Mouse (Mus musculus) c-Kit-positive CD71-negative TER-119-negative erythroid progenitor cells, embryonic 14.5 days (primary cell): Measurements from ENCODE around the gene Ddc.

ENCODE experiments used
- DNase-seq: peaks from one replicate; pipeline ENCODE4 v3.0.0-alpha.2; 2013; ENCODE audit warnings: low read depth

Ddc gene

GRCm38 (mm10) chr11:11897645-11898357 is at the start of gene Ddc:
Gene Ddc, minus strand, starts transcription at chr11:11898144.
- DNase-seq: no peak

DNA sequence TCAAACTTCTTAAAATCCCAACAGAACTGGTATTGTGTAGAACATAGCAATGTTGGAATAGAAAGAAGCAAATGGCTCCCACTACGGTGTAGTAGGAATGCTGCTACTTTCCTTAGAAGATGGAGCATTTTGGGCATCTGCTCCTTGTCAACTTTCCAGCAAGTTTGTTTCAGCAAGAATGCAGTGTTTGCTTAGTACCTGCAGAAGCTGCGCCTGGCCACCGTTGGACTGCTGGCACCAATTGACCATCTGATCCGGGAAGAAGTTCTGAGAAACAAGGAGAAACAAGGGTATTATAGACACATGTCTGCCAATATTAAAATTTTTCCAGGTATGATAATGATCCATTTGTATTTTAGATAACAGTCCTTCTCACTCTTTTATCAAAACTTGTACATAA is 47.8 kb upstream of the Ddc start:
- no peak for DNase-seq

DNA sequence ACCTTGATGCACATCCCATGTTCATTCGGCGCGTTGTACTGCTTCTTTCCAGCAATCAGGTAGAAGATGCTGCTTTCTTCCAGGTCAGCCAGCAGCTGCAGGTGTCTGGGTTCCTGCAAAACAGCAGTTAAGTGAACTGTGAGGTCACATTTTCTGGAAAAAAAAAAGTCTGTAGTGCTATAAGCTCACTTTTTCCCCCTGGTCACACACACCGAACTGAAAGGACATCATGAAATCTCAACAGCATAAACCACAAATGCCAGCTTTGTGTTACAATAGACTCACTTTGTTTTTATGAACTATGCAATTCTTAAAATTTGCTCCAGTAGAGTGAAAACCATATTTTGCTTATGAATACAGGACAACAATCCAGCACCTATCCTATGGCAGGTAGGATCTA is 46.9 kb upstream of the Ddc start:
- no peak for DNase-seq

DNA sequence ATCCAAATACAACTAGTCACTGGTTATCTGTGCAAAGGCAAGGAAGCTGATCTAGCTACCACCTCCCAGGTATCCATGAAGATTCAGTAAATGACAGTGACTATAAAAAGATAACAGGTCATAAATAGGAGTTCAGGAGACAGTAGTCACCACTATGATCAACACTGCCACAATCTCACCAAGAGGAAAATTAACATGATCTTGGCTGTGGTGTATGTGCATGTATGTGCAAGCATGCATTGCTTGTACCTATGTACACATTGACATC is 46.1 kb upstream of the Ddc start:
- DNase-seq: no peak

- DNase-seq: no peak
Measured at GRCm38 (mm10) chr11:11943240-11944081, 45.5 kb upstream of the Ddc start.

GRCm38 (mm10) chr11:11942320-11943217 is 44.6 kb upstream of the Ddc start:
- no peak for DNase-seq

GRCm38 (mm10) chr11:11940833-11941681 is 43.1 kb upstream of the Ddc start:
- no peak for DNase-seq

GRCm38 (mm10) chr11:11939611-11940010 is 41.7 kb upstream of the Ddc start:
- DNase-seq: peak; percentile 52

- DNase-seq: no peak
Measured at GRCm38 (mm10) chr11:11938591-11938990, 40.6 kb upstream of the Ddc start.

GRCm38 (mm10) chr11:11937340-11938030 is 39.5 kb upstream of the Ddc start:
- no peak for DNase-seq

DNA sequence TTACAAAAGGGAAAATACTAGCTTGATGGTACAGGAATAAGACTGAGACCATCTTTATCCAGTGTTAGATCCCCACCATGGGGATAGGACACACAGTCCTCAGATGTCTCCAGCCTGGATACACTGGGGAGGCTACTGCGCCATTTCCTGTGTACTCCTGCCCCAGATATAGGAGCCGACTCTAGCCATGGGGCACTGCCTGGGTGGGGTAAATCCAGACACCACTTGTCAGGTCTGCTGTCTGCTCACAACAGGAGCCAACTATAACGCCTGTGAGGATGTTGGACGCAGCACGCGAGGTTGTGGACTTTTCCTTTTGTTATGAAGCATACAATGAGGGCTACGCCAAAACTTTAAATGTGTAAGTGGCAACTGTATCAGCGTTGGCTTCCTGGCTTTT is 36.9 kb upstream of the Ddc start:
- DNase-seq: no peak

- DNase-seq: no peak
Measured at GRCm38 (mm10) chr11:11932102-11932789, 34.3 kb upstream of the Ddc start.

- DNase-seq: no peak
Measured at GRCm38 (mm10) chr11:11931688-11932087, 33.7 kb upstream of the Ddc start.

GRCm38 (mm10) chr11:11930527-11930926 is 32.6 kb upstream of the Ddc start:
- no peak for DNase-seq

GRCm38 (mm10) chr11:11929059-11929458 is 31.1 kb upstream of the Ddc start:
- DNase-seq: no peak

DNA sequence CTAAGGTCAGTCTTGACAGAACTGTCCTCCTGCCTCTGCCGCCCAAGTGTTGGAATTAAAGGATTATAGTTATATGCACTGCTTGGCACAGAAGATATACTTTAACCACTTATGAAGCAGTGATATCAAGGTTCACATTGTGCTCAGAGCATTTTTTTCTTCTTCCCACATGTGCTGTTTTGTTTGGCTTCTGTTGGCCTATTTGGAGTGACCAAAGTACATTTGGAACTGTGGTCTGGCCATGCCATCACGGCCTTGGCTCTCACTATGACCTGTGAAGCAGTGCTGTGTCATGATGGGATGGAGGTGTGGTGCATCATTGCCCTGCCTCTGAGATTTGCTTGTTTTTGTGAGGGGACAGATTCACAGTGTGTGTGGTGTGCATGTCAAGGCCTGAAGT is 30.6 kb upstream of the Ddc start:
- no peak for DNase-seq

GRCm38 (mm10) chr11:11923900-11924299 is 26.0 kb upstream of the Ddc start:
- no peak for DNase-seq

GRCm38 (mm10) chr11:11923345-11923744 is 25.4 kb upstream of the Ddc start:
- no peak for DNase-seq

GRCm38 (mm10) chr11:11922106-11922505 is 24.2 kb upstream of the Ddc start:
- DNase-seq: no peak

- DNase-seq: no peak
Measured at GRCm38 (mm10) chr11:11907703-11908413, 9.9 kb upstream of the Ddc start.
